Mouse (Mus musculus) thymus, postnatal 0 days (tissue): Measurements from ENCODE around the gene Fcgr4. TPM values are rescaled to one million over a fixed set of nuclear protein-coding genes. Genes with fewer than 3 reads are reported as not detected.
A peak's percentile ranks its signal among the peaks of the same experiment; 100 is the strongest.

Experiments used
- microRNA-seq: library from miRNA; unstranded; fragments of <30 nt; microRNA quantifications from one replicate; pipeline ENCODE4, GENCODE M21; 2016; ENCODE audit warnings: borderline number of aligned reads
- polyA plus RNA-seq: library from polyadenylated mRNA; unstranded; fragments of >200 nt; fragmentation: Nextera tagmentation; extraction: Ambion mirVana; gene quantifications from 2 replicates; pipeline ENCODE4 v1.2.1, GENCODE M21; 2015

Fcgr4 gene
- polyA plus RNA-seq, 1 experiment from 2014 or later: 1.6 TPM

Small RNA genes within 50 kb of the gene (microRNA-seq; reads per million reads assigned to microRNA genes)
- gene Gm27552 (not detected), gene Mir6546 (6.2 reads per million, percentile 10 among the genes with 10 or more reads in this experiment)

Other genes with a start within 250 kb of the Fcgr4 start
- 5.9 and 6.1 TPM in 2 replicates for gene Atf6, start 151.1 kb upstream of the Fcgr4 start, polyA plus RNA-seq
- 0.34 and 0.45 TPM in 2 replicates for gene Gm26620, start 133.9 kb upstream of the Fcgr4 start, polyA plus RNA-seq
- gene Dusp12, start 133.4 kb upstream of the Fcgr4 start, polyA plus RNA-seq: 30.0 and 30.5 TPM in 2 replicates
- 0.19 and 0.73 TPM in 2 replicates for gene Fcrlb, start 106.0 kb upstream of the Fcgr4 start, polyA plus RNA-seq
- gene Fcrla, start 91.3 kb upstream of the Fcgr4 start, polyA plus RNA-seq: 1.4 and 1.5 TPM in 2 replicates
- gene Fcgr2b, start 42.4 kb upstream of the Fcgr4 start, polyA plus RNA-seq: 14.4 and 15.2 TPM in 2 replicates
- gene Fcgr3, start 46.0 kb downstream of the Fcgr4 start, polyA plus RNA-seq: 18.0 and 21.4 TPM in 2 replicates
- gene Cfap126, start 95.0 kb downstream of the Fcgr4 start, polyA plus RNA-seq: 2.3 and 2.7 TPM in 2 replicates
- 158 and 201 TPM in 2 replicates for gene Sdhc, start 131.7 kb downstream of the Fcgr4 start, polyA plus RNA-seq
- 0.18 and 0.37 TPM in 2 replicates for gene Mpz, start 131.8 kb downstream of the Fcgr4 start, polyA plus RNA-seq
- 2.3 and 2.7 TPM in 2 replicates for gene Pcp4l1, start 177.3 kb downstream of the Fcgr4 start, polyA plus RNA-seq
- 0.14 and 0.17 TPM in 2 replicates for gene Nr1i3, start 195.1 kb downstream of the Fcgr4 start, polyA plus RNA-seq
- 23.7 and 25.8 TPM in 2 replicates for gene Tomm40l, start 203.6 kb downstream of the Fcgr4 start, polyA plus RNA-seq
- gene Apoa2, start 206.1 kb downstream of the Fcgr4 start, polyA plus RNA-seq: 4.0 and 5.1 TPM in 2 replicates
- 93.8 and 97.1 TPM in 2 replicates for gene Fcer1g, start 215.4 kb downstream of the Fcgr4 start, polyA plus RNA-seq
- 0.68 and 0.86 TPM in 2 replicates for gene Adamts4, start 231.5 kb downstream of the Fcgr4 start, polyA plus RNA-seq
- 215 and 218 TPM in 2 replicates for gene Ndufs2, start 232.5 kb downstream of the Fcgr4 start, polyA plus RNA-seq